Mouse (Mus musculus): Measurements from ENCODE around the gene Oxld1.

GRCm38 (mm10) chr11:120483448-120483934, 25.6 kb upstream of the Oxld1 start:
- TF ChIP-seq CTCF (IDR thresholded peaks at IDR 0.05; ENCODE audit: low read depth) = no peak
- no peak for TF ChIP-seq EP300 (IDR thresholded peaks at IDR 0.05; ENCODE audit: low read depth)
